Mouse (Mus musculus): ENCODE results near the gene Rnft1.
A peak's percentile ranks its signal among the peaks of the same experiment; 100 is the strongest.
"Not testable (repeated sequence)": the region's sequence is repeated elsewhere in the genome, so short reads cannot be mapped to it uniquely, and the experiment has no call there.

Gene Rnft1

DNA sequence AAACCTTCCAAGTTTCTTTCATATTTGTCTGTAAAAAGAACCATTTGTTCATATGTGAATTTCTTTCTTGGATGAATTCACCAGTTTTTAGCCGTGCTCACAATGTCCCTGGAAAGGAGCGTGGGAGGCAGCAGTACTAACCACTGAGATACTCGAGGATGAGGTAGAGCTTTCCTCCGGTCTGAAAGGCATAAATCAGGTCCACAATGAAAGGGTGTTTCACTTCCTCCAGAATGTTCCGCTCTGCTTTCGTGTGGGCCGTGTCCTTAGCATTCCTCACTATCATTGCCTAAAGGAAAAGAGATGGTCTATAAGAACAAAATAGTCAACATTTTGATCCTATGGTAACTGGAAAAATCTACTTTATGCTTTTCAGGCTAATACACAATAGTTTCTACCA, 35.3 kb downstream of the Rnft1 start:
- DNase-seq (ENCODE audit: low spot score), result no peak

- no peak for DNase-seq (ENCODE audit: low spot score)
Measured at GRCm38 (mm10) chr11:86527528-86527927, 43.1 kb downstream of the Rnft1 start.

- no peak for DNase-seq (ENCODE audit: low spot score)
Measured at GRCm38 (mm10) chr11:86532834-86533233, 48.4 kb downstream of the Rnft1 start.

GRCm38 (mm10) chr11:86533302-86533701, 48.8 kb downstream of the Rnft1 start:
- DNase-seq (ENCODE audit: low spot score), result not testable (repeated sequence)

DNA sequence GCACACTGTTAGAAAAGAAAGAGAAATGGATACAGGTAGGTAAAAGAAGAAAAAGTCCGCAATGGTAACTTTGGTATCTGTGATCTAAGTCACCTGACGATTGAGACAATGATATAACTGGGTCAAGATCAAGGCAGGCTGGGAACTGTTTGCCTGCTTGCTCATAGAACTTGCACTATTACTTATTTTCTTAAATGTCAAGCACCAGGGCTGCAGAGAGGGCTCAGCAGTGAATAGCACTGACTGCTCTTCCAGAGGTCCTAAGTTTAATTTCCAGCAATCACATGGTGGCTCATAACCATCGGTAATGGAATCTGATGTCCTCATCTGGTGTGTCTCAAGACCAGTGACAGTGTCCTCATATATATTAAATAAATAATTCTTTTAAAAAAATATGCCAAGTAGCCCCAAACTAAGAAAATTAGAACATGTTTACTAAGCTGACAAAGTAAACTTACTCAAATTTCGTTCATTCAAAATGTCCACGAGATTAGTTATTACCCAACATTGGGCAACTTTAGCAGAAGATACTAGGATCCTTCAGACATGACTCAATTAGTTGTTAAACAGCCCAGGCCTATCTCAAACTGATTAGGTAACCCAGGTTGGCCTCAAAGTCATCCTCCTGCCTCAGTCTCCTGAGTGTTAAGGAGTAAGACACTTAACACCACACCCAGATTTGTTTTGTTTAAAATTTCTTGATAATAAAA, 49.9 kb downstream of the Rnft1 start:
- no peak for DNase-seq (ENCODE audit: low spot score)

- no peak for DNase-seq (ENCODE audit: low spot score)
Measured at GRCm38 (mm10) chr11:86538786-86539185, 54.3 kb downstream of the Rnft1 start.

- DNase-seq (ENCODE audit: low spot score), result no peak
Measured at GRCm38 (mm10) chr11:86539716-86540475, 55.4 kb downstream of the Rnft1 start.

- no peak for DNase-seq (ENCODE audit: low spot score)
Measured at GRCm38 (mm10) chr11:86540476-86540845, 56.0 kb downstream of the Rnft1 start.

DNA sequence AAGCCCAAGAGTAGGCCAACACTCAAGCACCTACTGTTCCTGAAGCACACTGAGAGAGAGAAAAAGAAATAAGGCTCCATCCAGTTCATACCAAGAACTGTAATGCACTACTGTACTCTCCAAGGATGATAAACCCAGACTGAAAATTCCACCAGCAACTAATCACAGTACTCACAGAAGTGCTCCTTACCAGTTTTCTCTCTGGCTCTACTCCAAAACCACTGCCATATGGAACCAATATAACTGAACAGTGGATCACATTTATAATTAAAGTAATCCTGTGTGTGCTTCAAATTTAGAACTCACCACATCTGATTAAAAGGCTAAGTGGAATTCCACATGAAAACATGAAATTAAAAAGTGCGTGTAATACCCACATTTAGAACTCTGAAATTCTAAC, 58.4 kb downstream of the Rnft1 start:
- DNase-seq (ENCODE audit: low spot score), result no peak

- no peak for DNase-seq (ENCODE audit: low spot score)
Measured at GRCm38 (mm10) chr11:86543960-86544638, 59.6 kb downstream of the Rnft1 start.

DNA sequence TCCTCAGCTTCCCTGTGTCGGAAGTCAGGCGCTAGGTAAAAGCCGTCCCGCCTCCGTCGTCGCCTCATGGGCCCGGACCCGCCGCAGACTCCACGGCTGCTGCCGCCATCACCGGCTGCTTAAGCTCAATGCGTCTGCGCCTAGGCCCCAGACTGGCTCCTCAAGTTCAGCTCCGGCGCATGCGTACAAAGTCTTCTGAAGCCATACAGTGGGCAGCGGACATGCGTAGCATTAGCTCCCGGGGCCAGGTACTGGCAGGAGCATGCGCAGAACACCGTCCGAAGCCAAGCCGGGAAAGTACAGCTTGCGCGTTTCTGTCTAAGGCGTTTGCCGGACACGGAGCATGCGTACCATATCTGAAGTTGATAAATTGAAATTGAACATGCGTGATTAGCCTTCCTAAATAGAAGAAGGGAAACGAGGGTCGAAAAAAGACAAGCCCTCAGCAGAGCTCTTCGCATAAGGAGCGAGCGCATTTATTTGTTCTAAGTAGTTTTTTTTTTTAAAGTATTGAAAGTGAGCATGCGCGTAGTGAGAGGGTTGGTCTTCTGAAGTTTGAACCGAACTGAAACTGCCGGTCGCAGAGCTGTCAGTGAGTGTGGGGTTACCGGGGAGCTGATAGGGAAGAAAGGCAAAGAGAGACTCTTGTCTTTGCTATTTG, 60.3 kb downstream of the Rnft1 start, which contains the start of the genes Rps6kb1 and Tubd1:
TSS of gene Rps6kb1 (minus strand) at position 167 of the 661 bp plus-strand sequence.
TSS of gene Tubd1 (plus strand) at position 353 of the 661 bp plus-strand sequence.
- DNase-seq (ENCODE audit: low spot score), result peak; percentile 97

GRCm38 (mm10) chr11:86545556-86545955, 61.1 kb downstream of the Rnft1 start:
- DNase-seq (ENCODE audit: low spot score), result no peak

GRCm38 (mm10) chr11:86547412-86547811, 63.0 kb downstream of the Rnft1 start:
- DNase-seq (ENCODE audit: low spot score), result no peak

Measured in ovary, postnatal 10 days (tissue).